Mouse (Mus musculus): Measurements from ENCODE around the gene Tpbpb. TPM values are rescaled to one million over a fixed set of nuclear protein-coding genes. Genes with fewer than 3 reads are reported as not detected.

The Tpbpb gene
- polyA plus RNA-seq (2014; fragmentation: Illumina TruSeq; extraction: RNeasy Lipid Tissue Mini Kit (QIAGEN cat#74804); ENCODE audit: low read depth, low replicate concordance): not detected

DNA sequence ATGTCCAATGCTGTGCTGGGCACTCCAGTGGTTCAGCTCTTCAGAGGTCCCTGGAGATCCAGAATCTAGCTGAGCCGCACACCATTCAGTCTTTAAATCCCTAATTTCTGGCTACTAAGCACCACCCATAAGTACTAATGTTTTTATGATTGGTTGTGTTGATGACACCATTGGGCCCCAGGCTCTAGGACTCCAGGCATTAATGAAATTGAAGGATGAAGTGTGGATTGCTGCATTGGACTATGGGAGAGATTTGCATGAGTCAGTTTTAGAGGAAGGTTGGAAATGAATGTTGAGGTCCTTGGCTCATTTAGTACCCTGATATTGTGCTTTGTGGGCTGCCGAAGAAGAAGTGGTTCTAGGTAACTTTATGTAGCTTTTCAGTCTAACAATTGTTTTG lies at the start of gene Tpbpb:
Tpbpb (minus strand) TSS at position 101 of the 400 bp plus-strand sequence.

DNA sequence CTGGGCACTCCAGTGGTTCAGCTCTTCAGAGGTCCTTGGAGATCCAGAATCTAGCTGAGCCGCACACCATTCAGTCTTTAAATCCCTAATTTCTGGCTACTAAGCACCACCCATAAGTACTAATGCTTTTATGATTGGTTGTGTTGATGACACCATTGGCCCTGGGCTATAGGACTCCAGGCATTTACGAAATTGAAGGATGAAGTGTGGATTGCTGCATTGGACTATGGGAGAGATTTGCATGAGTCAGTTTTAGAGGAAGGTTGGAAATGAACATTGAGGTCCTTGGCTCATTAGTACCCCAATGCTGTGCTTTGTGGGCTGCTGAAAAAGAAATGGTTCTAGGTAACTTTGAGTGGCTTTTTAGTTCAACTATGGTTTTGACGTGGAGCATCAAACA lies 37.2 kb upstream of the Tpbpb start, which contains the start of gene Tpbpa:
Tpbpa (minus strand) TSS at position 101 of the 400 bp plus-strand sequence.

DNA sequence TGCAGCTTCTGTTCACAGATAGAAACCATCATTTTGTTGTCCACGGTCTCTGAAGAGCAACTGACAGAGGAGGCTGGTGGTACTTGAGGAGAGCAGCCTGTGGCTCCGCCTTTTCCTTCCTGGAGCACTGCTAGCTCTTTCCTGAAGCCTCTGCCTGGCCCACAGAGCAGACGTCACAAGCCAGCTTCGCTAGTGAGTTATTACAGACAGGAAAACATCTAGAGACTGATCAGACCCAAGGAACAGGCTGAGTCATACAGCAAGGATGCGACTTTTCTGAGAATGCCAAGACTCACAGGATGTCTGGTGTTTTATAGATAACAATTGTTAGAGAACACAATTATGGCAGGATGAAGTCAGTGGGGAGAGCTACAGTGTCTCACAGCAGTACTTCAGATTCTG lies 31.8 kb upstream of the Tpbpb start, which contains the start of the genes Gm49391 and Ctla2a:
Gm49391 (minus strand) TSS at position 72 of the 402 bp plus-strand sequence.
Ctla2a (minus strand) TSS at position 126 of the 402 bp plus-strand sequence.

DNA sequence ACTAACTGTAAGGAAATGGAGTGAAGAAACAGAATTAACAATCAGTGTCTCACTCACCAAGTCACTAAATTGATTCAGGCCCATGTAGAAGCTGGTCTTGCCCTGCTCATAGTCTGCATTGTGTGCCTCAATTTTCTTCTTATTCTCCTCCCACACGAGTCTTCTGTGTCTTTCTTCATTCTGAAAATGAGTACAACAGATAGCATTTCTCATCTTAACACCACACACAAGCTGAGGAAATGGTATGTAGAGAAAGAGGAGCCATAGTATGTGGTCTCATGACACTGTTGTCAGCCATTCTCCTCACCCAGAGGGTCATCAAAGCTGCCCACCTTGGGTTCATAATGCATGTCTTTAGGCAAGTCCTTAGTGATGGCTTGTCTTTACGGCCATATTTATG lies 30.8 kb upstream of the Tpbpb start, which contains the start of gene Gm49393:
Gm49393 (minus strand) TSS at position 101 of the 400 bp plus-strand sequence.

DNA sequence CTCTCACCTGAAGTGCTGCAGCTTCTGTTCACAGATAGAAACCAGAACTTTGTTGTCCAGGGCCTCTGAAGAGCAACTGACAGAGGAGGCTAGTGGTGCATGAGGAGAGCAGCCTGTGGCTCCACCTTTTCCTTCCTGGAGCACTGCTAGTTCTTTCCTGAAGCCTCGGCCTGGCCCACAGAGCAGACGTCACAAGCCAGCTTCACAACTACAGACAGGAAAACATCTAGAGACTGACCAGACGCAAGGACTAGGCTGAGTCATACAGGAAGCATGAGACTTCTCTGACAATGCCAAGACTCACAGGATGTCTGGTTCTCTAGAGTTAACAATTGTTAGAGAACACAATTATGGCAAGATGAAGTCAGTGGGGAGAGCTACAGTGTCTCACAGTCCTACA lies 7.4 kb downstream of the Tpbpb start, which contains the start of gene Ctla2b:
Ctla2b (minus strand) TSS at position 120 of the 400 bp plus-strand sequence.

DNA sequence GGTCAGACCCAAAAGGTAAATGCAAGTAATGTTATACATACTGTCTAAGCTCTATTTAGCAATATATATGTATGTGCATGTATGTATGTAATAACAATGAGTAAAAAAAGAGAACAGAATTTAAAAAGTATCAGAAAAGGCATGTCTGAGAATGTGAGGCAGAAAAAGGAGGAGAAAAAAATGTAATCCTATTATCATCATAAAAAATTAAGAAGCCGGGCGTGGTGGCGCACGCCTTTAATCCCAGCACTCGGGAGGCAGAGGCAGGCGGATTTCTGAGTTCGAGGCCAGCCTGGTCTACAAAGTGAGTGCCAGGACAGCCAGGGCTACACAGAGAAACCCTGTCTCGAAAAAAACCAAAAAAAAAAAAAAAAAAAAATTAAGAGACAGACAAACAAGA lies 7.9 kb downstream of the Tpbpb start, which contains the start of gene Gm49392:
Gm49392 (minus strand) TSS at position 101 of the 400 bp plus-strand sequence.

DNA sequence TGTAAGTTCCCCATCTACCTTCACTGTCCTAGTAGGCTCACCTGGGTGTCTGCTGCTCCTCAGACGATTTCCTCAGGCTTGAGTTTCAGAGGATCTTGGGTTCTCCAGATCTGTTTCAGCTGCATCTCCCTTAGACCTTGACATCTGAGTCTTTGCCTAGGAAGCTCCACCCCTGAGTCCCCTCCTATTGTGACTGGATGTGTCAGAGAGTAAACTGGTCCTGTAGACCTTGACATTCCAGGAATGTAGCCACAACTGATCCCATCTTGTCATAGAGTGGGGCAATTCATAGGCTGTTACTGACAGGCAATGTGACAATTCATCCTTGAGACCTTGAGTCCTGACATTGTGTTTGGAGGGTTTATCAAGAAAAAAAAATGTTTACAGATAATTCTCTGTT lies 40.4 kb downstream of the Tpbpb start, which contains the start of gene 4930486L24Rik:
4930486L24Rik (minus strand) TSS at position 195 of the 400 bp plus-strand sequence.

Other genes starting within 250 kb of the Tpbpb start
- not detected for gene BC051665, start 118.5 kb downstream of the Tpbpb start, polyA plus RNA-seq (2014; fragmentation: Illumina TruSeq; extraction: RNeasy Lipid Tissue Mini Kit (QIAGEN cat#74804); ENCODE audit: low read depth, low replicate concordance)
- not detected for gene Ctsll3, start 102.0 kb downstream of the Tpbpb start, polyA plus RNA-seq (2014; fragmentation: Illumina TruSeq; extraction: RNeasy Lipid Tissue Mini Kit (QIAGEN cat#74804); ENCODE audit: low read depth, low replicate concordance)
- gene 4930486L24Rik, start 40.4 kb downstream of the Tpbpb start, polyA plus RNA-seq (2014; fragmentation: Illumina TruSeq; extraction: RNeasy Lipid Tissue Mini Kit (QIAGEN cat#74804); ENCODE audit: low read depth, low replicate concordance): not detected
- not detected for gene Gm49392, start 8.0 kb downstream of the Tpbpb start, polyA plus RNA-seq (2014; fragmentation: Illumina TruSeq; extraction: RNeasy Lipid Tissue Mini Kit (QIAGEN cat#74804); ENCODE audit: low read depth, low replicate concordance)
- 7.9 TPM for gene Ctla2b, start 7.4 kb downstream of the Tpbpb start, polyA plus RNA-seq (2014; fragmentation: Illumina TruSeq; extraction: RNeasy Lipid Tissue Mini Kit (QIAGEN cat#74804); ENCODE audit: low read depth, low replicate concordance)
- gene Gm49393, start 30.7 kb upstream of the Tpbpb start, polyA plus RNA-seq (2014; fragmentation: Illumina TruSeq; extraction: RNeasy Lipid Tissue Mini Kit (QIAGEN cat#74804); ENCODE audit: low read depth, low replicate concordance): not detected
- 14.2 TPM for gene Gm49391, start 31.7 kb upstream of the Tpbpb start, polyA plus RNA-seq (2014; fragmentation: Illumina TruSeq; extraction: RNeasy Lipid Tissue Mini Kit (QIAGEN cat#74804); ENCODE audit: low read depth, low replicate concordance)
- 40.8 TPM for gene Ctla2a, start 31.7 kb upstream of the Tpbpb start, polyA plus RNA-seq (2014; fragmentation: Illumina TruSeq; extraction: RNeasy Lipid Tissue Mini Kit (QIAGEN cat#74804); ENCODE audit: low read depth, low replicate concordance)
- not detected for gene Tpbpa, start 37.1 kb upstream of the Tpbpb start, polyA plus RNA-seq (2014; fragmentation: Illumina TruSeq; extraction: RNeasy Lipid Tissue Mini Kit (QIAGEN cat#74804); ENCODE audit: low read depth, low replicate concordance)
- not detected for gene Ctsj, start 101.1 kb upstream of the Tpbpb start, polyA plus RNA-seq (2014; fragmentation: Illumina TruSeq; extraction: RNeasy Lipid Tissue Mini Kit (QIAGEN cat#74804); ENCODE audit: low read depth, low replicate concordance)
- gene Ctsq, start 135.8 kb upstream of the Tpbpb start, polyA plus RNA-seq (2014; fragmentation: Illumina TruSeq; extraction: RNeasy Lipid Tissue Mini Kit (QIAGEN cat#74804); ENCODE audit: low read depth, low replicate concordance): not detected

Data from sigmoid colon, adult 10 weeks (tissue).